Mouse (Mus musculus): ENCODE results near the gene Inpp5d.

GRCm38 (mm10) chr1:87573261-87573660 lies 46.9 kb upstream of the Inpp5d start:
- TF ChIP-seq POLR2A (IDR thresholded peaks at IDR 0.05; ENCODE audit: low read depth, low read length) (no peak), CTCF (IDR thresholded peaks at IDR 0.05; ENCODE audit: extremely low read depth, insufficient read length, insufficient replicate concordance, low read depth, low read length) (no peak)
